Mouse (Mus musculus) adrenal gland, postnatal 10 days (tissue): Measurements from ENCODE around the gene Psd. TPM values are rescaled to one million over a fixed set of nuclear protein-coding genes. Genes with fewer than 3 reads are reported as not detected.

ENCODE experiments used
- microRNA-seq: library from miRNA; unstranded; fragments of <30 nt; microRNA quantifications from one replicate; pipeline ENCODE4 v1.2.0, GENCODE M21; 2021
- total RNA-seq, 2 experiments: library from RNA; stranded (reverse); gene quantifications; 2 replicates each; pipeline ENCODE4 v1.2.3; 2021

The Psd gene
- total RNA-seq, 2 experiments from 2014 or later: 8.2 to 11.9 TPM

Small RNA genes within 50 kb of the gene (microRNA-seq; reads per million reads assigned to microRNA genes)
- 1.4 reads per million for gene Mir146b

Other genes with a start within 250 kb of the Psd start
- 10 to 100 TPM in 1 of 2 experiments, 1 to 10 TPM in 1; 6.1 to 10.3 TPM for gene Elovl3, start 195.3 kb downstream of the Psd start, total RNA-seq
- gene Pitx3, start 178.8 kb downstream of the Psd start, total RNA-seq: 1 to 10 TPM in 1 of 2 experiments, under 1 TPM in 1; 0.81 to 2.5 TPM
- gene Gbf1, start 174.6 kb downstream of the Psd start, total RNA-seq: 10 to 100 TPM; 50.5 to 60.0 TPM
- gene Nfkb2, start 22.8 kb downstream of the Psd start, total RNA-seq: 10 to 100 TPM; 20.8 to 24.2 TPM
- gene Fbxl15, start 1.0 kb upstream of the Psd start, total RNA-seq: 10 to 100 TPM in 1 of 2 experiments, 1 to 10 TPM in 1; 8.9 to 10.5 TPM
- 10 to 100 TPM; 78.9 to 90.4 TPM for gene Cuedc2, start 11.5 kb upstream of the Psd start, total RNA-seq
- gene Mfsd13a, start 14.0 kb upstream of the Psd start, total RNA-seq: 1 to 10 TPM; 4.6 to 7.4 TPM
- gene 2310034G01Rik, start 23.1 kb upstream of the Psd start, total RNA-seq: under 1 TPM; 0.33 to 0.58 TPM
- gene Actr1a, start 68.6 kb upstream of the Psd start, total RNA-seq: 100 to 1,000 TPM; 100 to 106 TPM
- 10 to 100 TPM; 21.5 to 23.4 TPM for gene Sufu, start 69.7 kb upstream of the Psd start, total RNA-seq
- 10 to 100 TPM; 37.9 to 41.6 TPM for gene Trim8, start 174.5 kb upstream of the Psd start, total RNA-seq
- gene Arl3, start 246.0 kb upstream of the Psd start, total RNA-seq: 10 to 100 TPM; 41.7 to 43.0 TPM
- 10 to 100 TPM; 11.2 to 16.4 TPM for gene Sfxn2, start 246.2 kb upstream of the Psd start, total RNA-seq